Mouse (Mus musculus): ENCODE measurements around the gene Wdr12.
"Not testable (repeated sequence)": the region's sequence is repeated elsewhere in the genome, so short reads cannot be mapped to it uniquely, and the experiment has no call there.

Wdr12 gene

GRCm38 (mm10) chr1:60098024-60098781, at the start of gene Wdr12, which contains the start of gene Carf:
TSS of gene Wdr12 (minus strand) at chr1:60098645.
TSS of gene Carf (plus strand) at chr1:60098247.
- in situ Hi-C loops (cut with MboI) = no loop called here

GRCm38 (mm10) chr1:60137346-60137745, 38.9 kb upstream of the Wdr12 start:
- in situ Hi-C loops (cut with MboI) = no loop called here

- in situ Hi-C loops (cut with MboI) = no loop called here
These were observed 19.4 kb upstream of the Wdr12 start for GRCm38 (mm10) chr1:60117721-60118455.

GRCm38 (mm10) chr1:60104582-60104981, 6.1 kb upstream of the Wdr12 start:
- in situ Hi-C loops (cut with MboI) = no loop called here

- in situ Hi-C loops (cut with MboI) = no loop called here
These were observed 394 bp upstream of the Wdr12 start for GRCm38 (mm10) chr1:60098839-60099238.

GRCm38 (mm10) chr1:60097277-60098023, 995 bp downstream of the Wdr12 start:
- in situ Hi-C loops (cut with MboI) = no loop called here

GRCm38 (mm10) chr1:60096572-60097276, 1.7 kb downstream of the Wdr12 start:
- in situ Hi-C loops (cut with MboI) = no loop called here

- in situ Hi-C loops (cut with MboI) = no loop called here
These were observed 22.0 kb downstream of the Wdr12 start for GRCm38 (mm10) chr1:60076411-60076810.

GRCm38 (mm10) chr1:60075590-60075989, 22.9 kb downstream of the Wdr12 start:
- in situ Hi-C loops (cut with MboI) = no loop called here

GRCm38 (mm10) chr1:60074935-60075334, 23.5 kb downstream of the Wdr12 start:
- in situ Hi-C loops (cut with MboI) = no loop called here

GRCm38 (mm10) chr1:60070725-60071124, 27.7 kb downstream of the Wdr12 start:
- in situ Hi-C loops (cut with MboI) = not testable (repeated sequence)

- in situ Hi-C loops (cut with MboI) = no loop called here
These were observed 42.1 kb downstream of the Wdr12 start for GRCm38 (mm10) chr1:60056310-60056709.

GRCm38 (mm10) chr1:60054659-60055058, 43.8 kb downstream of the Wdr12 start:
- in situ Hi-C loops (cut with MboI) = no loop called here

- in situ Hi-C loops (cut with MboI) = not testable (repeated sequence)
These were observed 51.0 kb downstream of the Wdr12 start for GRCm38 (mm10) chr1:60047481-60047880.

GRCm38 (mm10) chr1:60044595-60044994, 53.9 kb downstream of the Wdr12 start:
- in situ Hi-C loops (cut with MboI) = no loop called here

GRCm38 (mm10) chr1:60042796-60043469, 55.5 kb downstream of the Wdr12 start, which contains the start of gene Ica1l:
TSS of gene Ica1l (minus strand) at chr1:60043184.
- in situ Hi-C loops (cut with MboI) = no loop called here

GRCm38 (mm10) chr1:60042398-60042795, 56.0 kb downstream of the Wdr12 start:
- in situ Hi-C loops (cut with MboI) = no loop called here

- in situ Hi-C loops (cut with MboI) = no loop called here
These were observed 63.4 kb downstream of the Wdr12 start for GRCm38 (mm10) chr1:60035044-60035443.

Measured in mature B cell (primary cell).